Mouse (Mus musculus): ENCODE data around the gene Fam136a. TPM values are rescaled to one million over a fixed set of nuclear protein-coding genes. Genes with fewer than 3 reads are reported as not detected.

Fam136a gene
- polyA plus RNA-seq, 1 experiment from 2014 or later, result 162 TPM

DNA sequence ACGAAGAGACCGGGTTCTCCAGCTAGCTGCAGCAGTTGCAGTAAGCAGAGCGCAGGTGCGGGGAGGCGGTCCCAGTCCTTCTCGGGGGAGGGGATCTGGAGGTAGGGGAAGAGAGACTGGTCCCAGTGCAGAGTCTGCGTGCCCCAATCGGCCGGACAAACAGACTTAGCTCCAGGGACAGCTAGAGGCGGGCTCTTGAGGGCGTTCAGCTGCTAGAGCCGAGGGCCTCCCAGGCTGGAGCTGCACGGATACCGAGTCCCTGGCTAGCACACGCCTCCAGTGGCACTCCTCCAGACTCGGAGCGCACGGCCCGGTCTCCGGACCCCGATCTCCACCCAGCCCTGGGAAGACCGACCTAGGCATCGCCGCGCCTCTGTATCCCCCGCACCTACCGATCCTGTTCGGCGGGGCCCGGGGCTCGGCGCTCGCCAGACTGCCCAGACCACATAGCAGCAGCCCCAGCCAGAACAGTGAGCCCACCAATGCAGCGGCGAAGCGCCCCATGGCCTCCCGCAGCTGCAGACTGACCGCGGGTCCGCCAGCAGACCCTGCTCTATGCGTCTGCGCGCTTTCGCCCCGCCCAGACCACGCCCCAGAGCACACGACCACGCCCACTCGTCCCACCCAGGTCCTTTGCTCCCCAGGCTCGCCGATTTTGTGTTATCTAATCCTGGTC is 31.3 kb downstream of the Fam136a start, which contains the start of gene Pcyox1:
TSS of gene Pcyox1 (minus strand) at position 574 of the 676 bp plus-strand sequence.
- Histone ChIP-seq H3K9me3 (ENCODE audit: control insufficient read depth, low read length) (no peaks in the 10 kb centered on the region), H3K9ac (ENCODE audit: low read length) (peak within 1 kb of the TSS; percentile 81), H3K27ac (ENCODE audit: low read depth) (peak within 1 kb of the TSS; percentile 84), H3K27me3 (replicated peaks; ENCODE audit: control insufficient read depth, insufficient read depth, low read length) (no peaks in the 10 kb centered on the region), H3K4me3 (ENCODE audit: low read depth, low read length) (peak within 1 kb of the TSS; percentile 87), H3K4me1 (replicated peaks; ENCODE audit: control insufficient read depth, insufficient read depth, low read length) (peaks cover 20% of the 10 kb centered on the region), H3K4me2 (ENCODE audit: low read length) (peak within 1 kb of the TSS; percentile 89), H3K36me3 (ENCODE audit: control insufficient read depth, insufficient read depth, low read length) (peaks cover 19% of the 10 kb centered on the region)
- peak; percentile 95 for DNase-seq (ENCODE audit: low spot score)
- WGBS, result under 1% methylated on average over 51 of the region's 51 CpGs
- ATAC-seq (replicated peaks; ENCODE audit: low FRiP score, low TSS enrichment, low read depth), result peak; percentile 89

DNA sequence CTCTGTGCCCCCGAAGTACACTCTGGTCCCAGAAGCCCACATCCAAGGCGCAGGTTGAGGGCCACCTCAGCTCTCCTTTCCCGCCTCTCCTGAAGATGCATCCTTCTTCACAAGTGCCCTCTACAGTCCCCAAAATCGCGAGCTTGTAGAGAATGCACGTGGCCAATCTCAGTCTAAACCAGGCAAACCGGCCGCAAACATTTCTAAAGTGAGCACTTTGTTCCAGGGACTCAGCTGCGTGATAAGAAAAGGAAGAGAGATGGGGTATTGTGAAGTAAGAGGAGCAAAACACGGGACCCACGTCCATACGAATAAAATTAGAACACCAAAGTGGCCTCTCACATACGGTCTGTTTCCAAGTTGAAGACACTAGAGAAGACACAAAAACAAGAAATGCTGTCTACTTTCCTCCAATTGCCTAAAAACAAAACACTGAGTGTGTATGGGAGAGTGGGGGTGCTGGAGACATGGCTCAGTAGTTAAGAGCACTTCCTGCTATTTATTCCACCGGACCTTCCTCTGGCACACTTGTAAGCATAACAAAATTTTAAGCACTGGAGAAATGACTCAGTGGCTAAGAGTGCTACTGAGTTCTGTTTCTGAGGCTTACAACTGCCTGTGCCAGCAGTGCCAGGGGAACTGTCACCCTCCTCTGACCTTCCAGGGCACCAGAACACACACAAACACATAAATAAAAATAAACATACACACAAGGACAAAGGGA is 32.0 kb downstream of the Fam136a start:
- WGBS, result 5% methylated on average over 14 of the region's 14 CpGs
- ATAC-seq (replicated peaks; ENCODE audit: low FRiP score, low TSS enrichment, low read depth), result no peak; the same call in 1 of the 2 replicates
- H3K27me3 ChIP-seq (replicated peaks; ENCODE audit: control insufficient read depth, insufficient read depth, low read length), result no peaks in the 10 kb centered on the region
- H3K27ac ChIP-seq (ENCODE audit: low read depth), result peak overlapping the region; percentile 84
- no peaks in the 10 kb centered on the region for H3K9me3 ChIP-seq (ENCODE audit: control insufficient read depth, low read length)
- H3K9ac ChIP-seq (ENCODE audit: low read length), result peak overlapping the region; percentile 81
- H3K4me2 ChIP-seq (ENCODE audit: low read length), result peak overlapping the region; percentile 89
- H3K4me1 ChIP-seq (replicated peaks; ENCODE audit: control insufficient read depth, insufficient read depth, low read length), result peaks cover 20% of the 10 kb centered on the region
- no peak for DNase-seq (ENCODE audit: low spot score)
- H3K4me3 ChIP-seq (ENCODE audit: low read depth, low read length), result peak overlapping the region; percentile 87
- peaks cover 13% of the 10 kb centered on the region for H3K36me3 ChIP-seq (ENCODE audit: control insufficient read depth, insufficient read depth, low read length)

DNA sequence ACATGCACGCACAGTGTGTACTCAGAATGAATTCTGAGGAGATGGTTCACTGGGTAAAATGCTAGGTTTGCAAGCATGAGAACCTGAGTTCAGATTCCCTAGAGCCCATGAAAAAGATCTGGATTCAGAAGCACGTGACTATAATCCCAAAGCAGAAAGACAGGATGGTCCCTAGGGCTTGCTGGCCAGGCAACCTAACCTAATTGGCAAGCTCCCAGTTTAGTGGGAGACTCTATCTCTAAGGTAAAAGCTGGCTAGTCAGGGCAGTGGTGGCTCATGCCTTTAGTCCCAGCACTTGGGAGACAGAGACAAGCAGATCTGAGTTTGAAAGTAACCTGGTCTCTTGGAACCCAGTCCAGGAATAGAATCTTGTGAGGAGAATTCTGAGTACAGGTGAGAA is 33.5 kb downstream of the Fam136a start:
- DNase-seq (ENCODE audit: low spot score), result no peak
- H3K4me2 ChIP-seq (ENCODE audit: low read length), result no peak overlapping the region
- no peaks in the 10 kb centered on the region for H3K9me3 ChIP-seq (ENCODE audit: control insufficient read depth, low read length)
- ATAC-seq (replicated peaks; ENCODE audit: low FRiP score, low TSS enrichment, low read depth), result no peak
- no peaks in the 10 kb centered on the region for H3K27me3 ChIP-seq (replicated peaks; ENCODE audit: control insufficient read depth, insufficient read depth, low read length)
- WGBS, result 71% methylated on average over 2 of the region's 2 CpGs
- H3K4me1 ChIP-seq (replicated peaks; ENCODE audit: control insufficient read depth, insufficient read depth, low read length), result peaks cover 20% of the 10 kb centered on the region
- no peak overlapping the region for H3K27ac ChIP-seq (ENCODE audit: low read depth)
- H3K9ac ChIP-seq (ENCODE audit: low read length), result no peak overlapping the region
- peaks cover 5% of the 10 kb centered on the region for H3K36me3 ChIP-seq (ENCODE audit: control insufficient read depth, insufficient read depth, low read length)
- no peak overlapping the region for H3K4me3 ChIP-seq (ENCODE audit: low read depth, low read length)

DNA sequence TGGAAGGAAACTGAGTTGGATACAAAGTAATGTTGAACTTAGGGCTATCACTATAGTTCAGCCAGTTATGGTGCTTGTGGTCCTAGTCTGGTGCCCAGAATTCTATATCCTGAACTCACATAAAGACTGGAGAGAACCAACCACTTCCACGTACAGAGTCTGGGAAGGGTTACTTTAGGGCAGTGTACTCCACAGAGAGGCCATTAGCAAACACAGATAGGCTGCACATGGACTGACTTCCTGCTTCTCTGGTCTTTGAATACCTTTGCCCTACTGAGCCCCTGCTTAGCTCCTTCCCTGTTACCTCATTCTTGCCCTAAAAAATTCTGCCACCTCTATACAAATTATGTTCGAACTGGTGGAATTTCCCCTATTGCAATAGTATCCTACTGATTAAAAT is 34.5 kb downstream of the Fam136a start:
- no peaks in the 10 kb centered on the region for H3K36me3 ChIP-seq (ENCODE audit: control insufficient read depth, insufficient read depth, low read length)
- no peaks in the 10 kb centered on the region for H3K27me3 ChIP-seq (replicated peaks; ENCODE audit: control insufficient read depth, insufficient read depth, low read length)
- no peaks in the 10 kb centered on the region for H3K9me3 ChIP-seq (ENCODE audit: control insufficient read depth, low read length)
- H3K4me3 ChIP-seq (ENCODE audit: low read depth, low read length), result no peak overlapping the region
- no peak for ATAC-seq (replicated peaks; ENCODE audit: low FRiP score, low TSS enrichment, low read depth)
- DNase-seq (ENCODE audit: low spot score), result no peak
- H3K27ac ChIP-seq (ENCODE audit: low read depth), result no peak overlapping the region
- H3K9ac ChIP-seq (ENCODE audit: low read length), result no peak overlapping the region
- no peak overlapping the region for H3K4me2 ChIP-seq (ENCODE audit: low read length)
- H3K4me1 ChIP-seq (replicated peaks; ENCODE audit: control insufficient read depth, insufficient read depth, low read length), result peaks cover 17% of the 10 kb centered on the region
- WGBS, result 74% methylated on average over 2 of the region's 2 CpGs

DNA sequence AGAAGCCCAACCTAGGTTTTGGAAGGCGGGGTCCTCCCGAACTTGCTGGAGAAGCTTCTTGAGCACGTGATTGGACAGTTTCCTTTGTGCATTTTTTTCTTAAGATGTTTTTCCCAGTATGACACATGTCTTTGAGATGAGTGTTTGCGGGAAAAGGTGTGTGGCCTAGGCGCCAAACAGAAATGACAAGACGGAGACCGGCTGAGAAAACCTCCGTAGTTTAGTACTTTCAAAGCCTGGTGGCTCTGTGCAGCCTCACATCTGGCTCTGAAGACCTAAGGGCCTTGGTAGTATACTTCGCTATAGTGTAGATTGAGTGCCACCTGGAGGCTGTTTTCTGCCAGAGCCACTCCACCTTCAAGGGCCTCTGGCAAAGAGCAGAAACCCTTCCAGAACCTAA is 35.5 kb downstream of the Fam136a start:
- Histone ChIP-seq H3K36me3 (ENCODE audit: control insufficient read depth, insufficient read depth, low read length) (no peaks in the 10 kb centered on the region), H3K9me3 (ENCODE audit: control insufficient read depth, low read length) (no peaks in the 10 kb centered on the region), H3K27ac (ENCODE audit: low read depth) (no peak overlapping the region), H3K4me3 (ENCODE audit: low read depth, low read length) (peak overlapping the region; percentile 21), H3K9ac (ENCODE audit: low read length) (no peak overlapping the region), H3K4me2 (ENCODE audit: low read length) (peak overlapping the region; percentile 44), H3K27me3 (replicated peaks; ENCODE audit: control insufficient read depth, insufficient read depth, low read length) (no peaks in the 10 kb centered on the region), H3K4me1 (replicated peaks; ENCODE audit: control insufficient read depth, insufficient read depth, low read length) (peaks cover 9% of the 10 kb centered on the region)
- 4% methylated on average over 9 of the region's 9 CpGs for WGBS
- 0 out of 2 replicates have a peak, but pooled peaks have one; percentile 29 for ATAC-seq (replicated peaks; ENCODE audit: low FRiP score, low TSS enrichment, low read depth)
- peak; percentile 82 for DNase-seq (ENCODE audit: low spot score)

DNA sequence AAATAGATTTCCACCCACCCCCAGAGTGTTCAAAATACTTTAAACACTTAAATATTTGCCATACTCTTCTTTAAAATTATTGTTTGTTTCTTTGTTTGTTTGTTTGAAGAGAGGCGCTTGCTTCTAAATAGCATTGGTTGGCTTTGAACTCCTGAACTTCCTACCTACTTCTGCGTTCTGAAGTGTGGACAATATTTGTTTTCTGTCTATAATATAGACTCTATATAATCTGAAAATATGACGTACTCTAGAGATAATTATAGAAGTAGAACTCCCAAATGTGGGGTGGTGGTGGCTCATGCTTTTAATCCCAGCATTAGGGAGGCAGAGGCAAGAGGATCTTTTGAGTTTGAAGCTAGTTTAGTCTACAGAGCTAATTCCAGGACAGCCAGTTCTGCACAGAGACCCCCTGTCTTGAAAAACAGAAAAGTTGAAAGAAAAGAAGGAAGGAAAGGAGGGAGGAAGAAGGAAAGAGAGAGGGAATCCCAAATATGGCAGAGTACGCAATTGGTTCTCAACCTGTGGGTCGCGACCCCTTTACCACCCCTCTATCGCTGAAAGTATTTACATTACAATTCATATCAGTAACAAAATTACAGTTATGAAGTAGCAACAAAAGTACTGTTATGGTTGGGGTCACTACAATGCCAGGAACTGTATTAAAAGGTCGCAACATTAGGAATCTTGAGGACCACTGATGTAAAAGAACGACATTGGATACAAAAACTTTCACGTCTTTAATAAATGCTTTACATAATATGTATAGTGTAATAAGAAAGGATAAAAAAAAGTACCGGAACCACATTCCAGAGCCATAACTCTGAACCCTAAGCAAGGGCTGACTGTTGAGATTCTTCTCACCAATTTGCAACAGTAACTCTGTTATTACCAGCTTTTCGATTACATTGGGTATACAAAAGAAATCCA is 37.5 kb downstream of the Fam136a start:
- Histone ChIP-seq H3K9ac (ENCODE audit: low read length) (peak overlapping the region; percentile 49), H3K4me1 (replicated peaks; ENCODE audit: control insufficient read depth, insufficient read depth, low read length) (peaks cover 12% of the 10 kb centered on the region), H3K9me3 (ENCODE audit: control insufficient read depth, low read length) (no peaks in the 10 kb centered on the region), H3K27me3 (replicated peaks; ENCODE audit: control insufficient read depth, insufficient read depth, low read length) (no peaks in the 10 kb centered on the region), H3K4me2 (ENCODE audit: low read length) (peak overlapping the region; percentile 60), H3K27ac (ENCODE audit: low read depth) (no peak overlapping the region), H3K36me3 (ENCODE audit: control insufficient read depth, insufficient read depth, low read length) (peaks cover 14% of the 10 kb centered on the region), H3K4me3 (ENCODE audit: low read depth, low read length) (peak overlapping the region; percentile 92)
- 34% methylated on average over 12 of the region's 12 CpGs for WGBS
- ATAC-seq (replicated peaks; ENCODE audit: low FRiP score, low TSS enrichment, low read depth) (no peak), DNase-seq (ENCODE audit: low spot score) (no peak)

DNA sequence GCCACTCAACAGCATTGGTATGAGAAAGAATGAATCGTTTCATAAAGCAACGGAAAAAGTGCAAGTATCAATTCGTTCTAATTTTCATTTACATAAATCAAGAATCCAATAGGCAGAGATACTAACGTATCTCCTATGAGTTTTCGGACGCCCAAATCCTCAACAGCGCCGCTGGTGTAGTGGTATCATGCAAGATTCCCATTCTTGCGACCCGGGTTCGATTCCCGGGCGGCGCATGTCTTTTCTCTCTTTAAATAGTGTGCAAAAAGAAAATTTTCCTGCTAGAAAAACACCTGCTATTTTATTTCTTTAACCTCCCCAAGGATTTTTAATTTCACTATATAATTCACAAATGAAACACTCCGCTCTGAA is 38.3 kb downstream of the Fam136a start:
- Histone ChIP-seq H3K9me3 (ENCODE audit: control insufficient read depth, low read length) (no peaks in the 10 kb centered on the region), H3K4me2 (ENCODE audit: low read length) (peak overlapping the region; percentile 60), H3K27me3 (replicated peaks; ENCODE audit: control insufficient read depth, insufficient read depth, low read length) (no peaks in the 10 kb centered on the region), H3K4me1 (replicated peaks; ENCODE audit: control insufficient read depth, insufficient read depth, low read length) (peaks cover 12% of the 10 kb centered on the region), H3K27ac (ENCODE audit: low read depth) (peak overlapping the region; percentile 100; the same call in 1 of the 2 replicates), H3K36me3 (ENCODE audit: control insufficient read depth, insufficient read depth, low read length) (peaks cover 18% of the 10 kb centered on the region), H3K9ac (ENCODE audit: low read length) (peak overlapping the region; percentile 99), H3K4me3 (ENCODE audit: low read depth, low read length) (peak overlapping the region; percentile 92)
- under 1% methylated on average over 15 of the region's 15 CpGs for WGBS
- ATAC-seq (replicated peaks; ENCODE audit: low FRiP score, low TSS enrichment, low read depth) (peak; percentile 81), DNase-seq (ENCODE audit: low spot score) (peak; percentile 98)
